Mouse (Mus musculus) monocyte, adult 59 days (primary cell): Measurements from ENCODE around the gene Lcmt2. TPM values are rescaled to one million over a fixed set of nuclear protein-coding genes. Genes with fewer than 3 reads are reported as not detected.

ENCODE experiments used
- total RNA-seq, 2 experiments: library from RNA; stranded (reverse); gene quantifications; one replicate each; pipeline ENCODE4 v1.2.4; 2023

Lcmt2 gene
- 1 to 10 TPM; 5.0 to 5.8 TPM for total RNA-seq

DNA sequence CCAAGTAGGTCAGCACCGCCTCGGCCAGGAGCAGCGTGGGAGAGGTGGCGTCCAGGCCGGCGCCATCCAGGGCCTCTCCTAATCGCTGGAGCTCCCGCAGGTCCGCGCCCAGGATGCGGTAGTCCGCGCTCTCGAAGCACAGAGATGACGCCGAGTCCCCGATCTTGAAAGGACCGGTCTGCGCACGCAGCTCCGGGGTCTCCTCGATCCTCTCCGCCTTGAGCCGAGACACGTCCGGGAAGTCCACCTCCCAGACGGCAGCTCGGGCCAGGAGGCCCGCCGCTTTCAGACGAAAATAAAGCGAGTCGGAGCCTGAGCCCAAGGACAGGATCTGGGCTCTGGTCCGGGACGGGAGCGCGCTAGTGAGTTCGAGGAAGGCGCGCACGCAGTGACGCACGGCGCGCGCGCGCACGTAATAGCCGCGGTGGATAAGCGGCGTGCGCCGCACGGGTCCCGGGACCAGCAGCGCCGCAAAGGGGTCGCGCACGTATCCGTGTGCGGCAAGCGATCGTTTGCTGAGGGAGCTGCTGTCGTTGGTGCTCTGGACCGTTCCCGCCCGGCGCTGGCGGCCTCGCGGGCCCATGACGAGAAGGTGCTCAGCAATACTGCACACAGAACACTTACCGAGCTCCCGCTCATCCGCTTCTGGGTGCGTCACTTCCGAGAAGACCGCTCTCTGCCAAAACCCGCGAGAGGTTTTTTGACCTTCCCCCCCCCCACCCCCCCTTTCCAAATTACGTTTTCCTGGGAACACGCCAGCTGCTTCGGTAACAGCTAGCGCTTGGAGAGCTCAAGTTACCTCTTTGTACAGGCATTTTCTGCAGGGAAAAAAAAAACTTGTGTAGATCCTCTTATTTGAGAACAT, at the start of gene Lcmt2, which contains the start of gene Adal:
Lcmt2 (minus strand) TSS at position 636 of the 865 bp plus-strand sequence.
Adal (plus strand) TSS at position 411 of the 865 bp plus-strand sequence.

DNA sequence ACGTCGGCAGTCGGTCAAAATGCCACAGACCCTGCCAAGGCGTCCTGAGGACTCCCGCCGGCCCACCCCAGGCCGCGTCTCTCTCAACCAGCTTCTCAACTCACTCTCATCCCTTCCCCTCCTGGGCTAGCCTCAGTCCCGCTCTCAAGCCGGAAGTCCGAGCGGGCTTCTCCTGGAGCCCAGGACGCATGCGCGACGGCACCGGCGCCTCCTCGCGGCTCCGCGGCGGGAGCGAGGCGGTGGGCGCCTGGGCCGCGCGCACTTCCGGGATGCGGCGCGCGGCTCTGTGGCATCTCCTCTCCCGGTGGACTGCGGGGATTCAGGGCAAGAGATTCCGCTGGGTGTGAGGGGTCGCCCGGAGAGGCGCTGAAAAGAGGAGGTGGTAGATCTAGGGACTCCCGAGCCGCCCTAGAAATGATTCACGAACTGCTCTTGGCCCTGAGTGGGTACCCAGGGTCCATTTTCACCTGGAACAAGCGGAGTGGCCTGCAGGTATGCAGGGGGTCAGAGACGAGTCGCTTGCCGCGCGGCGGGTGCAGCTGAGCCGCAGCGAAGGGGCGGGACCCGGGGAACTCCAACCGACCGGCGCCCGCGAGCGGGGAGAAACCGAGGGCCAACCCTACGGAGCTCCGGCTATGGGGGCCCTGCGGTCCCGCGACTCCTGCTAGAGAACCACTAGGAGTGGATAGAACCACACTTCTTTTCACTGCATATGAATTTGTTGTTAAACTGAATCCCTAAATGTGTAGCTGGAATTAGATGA, 30.7 kb upstream of the Lcmt2 start, which contains the start of gene Zscan29:
Zscan29 (minus strand) TSS at position 146 of the 763 bp plus-strand sequence.

DNA sequence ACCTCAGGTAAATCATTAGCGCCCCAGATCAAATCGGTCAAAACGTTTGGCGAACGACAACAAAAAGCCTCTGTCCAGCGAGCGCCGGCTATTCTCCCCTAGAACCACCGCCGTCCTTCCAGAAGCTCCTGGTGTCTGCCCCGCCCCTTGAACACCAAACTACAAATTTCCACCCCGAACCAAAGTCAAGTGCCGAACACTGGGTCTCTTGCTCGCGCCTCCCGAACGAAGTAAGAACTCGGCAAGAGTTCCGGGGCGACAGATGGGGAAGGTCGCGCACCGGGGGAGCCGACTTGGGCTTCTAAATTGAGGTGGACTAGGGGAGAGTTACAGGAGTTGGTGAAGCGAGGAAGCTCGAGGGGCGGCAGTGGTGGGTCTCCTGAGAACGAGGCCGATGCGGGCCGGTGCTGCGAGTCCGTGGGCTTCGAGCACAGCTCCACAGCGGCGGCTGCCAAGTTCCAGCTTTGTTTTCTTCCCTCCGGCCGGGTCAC, 30.1 kb upstream of the Lcmt2 start, which contains the start of gene Tubgcp4:
Tubgcp4 (plus strand) TSS at position 174 of the 491 bp plus-strand sequence.

DNA sequence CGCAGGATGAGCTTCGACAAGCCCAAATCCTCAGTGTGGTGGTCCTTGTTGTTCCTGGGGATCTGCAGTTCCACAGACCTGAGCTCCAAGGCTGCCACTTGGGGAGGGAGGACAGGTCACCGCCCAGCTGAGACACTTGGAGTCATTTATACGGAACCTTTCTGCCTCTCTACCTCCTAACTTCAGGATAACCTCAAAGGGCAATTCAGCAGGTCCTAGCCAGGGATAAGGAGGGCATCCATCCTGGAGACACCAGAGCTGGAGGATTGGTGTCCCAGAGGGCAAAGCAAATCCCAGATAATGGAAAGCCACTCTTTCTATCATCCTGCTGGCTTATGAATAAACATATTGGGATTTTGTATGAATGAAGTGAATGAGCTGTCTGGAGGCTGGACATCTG, 30.8 kb downstream of the Lcmt2 start, which contains the start of gene Tgm7:
Tgm7 (minus strand) TSS at position 101 of the 400 bp plus-strand sequence.

DNA sequence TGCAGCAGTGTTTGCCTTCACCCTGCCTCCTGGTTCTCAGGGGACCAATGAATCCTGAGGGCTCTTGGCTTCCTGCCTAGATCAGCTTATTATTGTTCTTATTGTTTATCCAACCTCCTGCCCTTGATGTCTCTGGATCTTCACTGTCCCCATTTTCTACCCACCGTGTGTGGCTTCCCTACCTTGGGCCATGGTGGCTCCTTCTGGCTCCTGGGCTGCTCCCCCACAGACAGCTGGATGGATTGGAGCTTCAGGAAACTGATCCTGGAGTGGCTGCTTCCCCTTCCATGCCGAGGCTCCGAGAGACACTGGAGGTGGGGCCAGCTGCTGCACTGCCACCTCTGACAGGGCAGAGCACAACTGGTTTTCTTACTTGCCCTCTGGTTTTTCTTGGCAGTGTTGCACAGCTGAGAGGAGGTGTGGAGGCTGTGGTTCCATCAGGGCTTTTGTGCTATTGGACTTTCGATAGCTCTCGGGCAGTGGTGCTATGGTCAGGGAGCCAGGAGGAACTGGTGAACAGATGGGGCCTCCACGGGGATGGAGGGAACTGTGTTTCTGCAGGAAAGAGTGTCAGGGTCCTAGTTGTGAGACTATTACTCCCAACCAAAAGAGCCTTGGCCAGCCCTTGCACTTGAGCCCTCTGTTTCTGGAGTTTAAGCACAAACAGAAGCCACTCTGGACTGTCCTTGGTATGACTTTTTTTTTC, 54.8 kb downstream of the Lcmt2 start, which contains the start of gene Tgm5:
Tgm5 (minus strand) TSS at position 362 of the 706 bp plus-strand sequence.

Other genes starting within 250 kb of the Lcmt2 start
- 10 to 100 TPM; 24.0 to 30.2 TPM for gene Ubr1, start 169.9 kb downstream of the Lcmt2 start, total RNA-seq
- 10 to 100 TPM in 1 of 2 experiments, 1 to 10 TPM in 1; 8.4 to 10.2 TPM for gene Tmem62, start 163.6 kb downstream of the Lcmt2 start, total RNA-seq
- 10 to 100 TPM; 53.2 to 57.8 TPM for gene Ccndbp1, start 132.2 kb downstream of the Lcmt2 start, total RNA-seq
- 1 to 10 TPM in 1 of 2 experiments, not detected in 1; 1.2 TPM for gene Epb42, start 103.6 kb downstream of the Lcmt2 start, total RNA-seq
- gene Tgm5, start 54.8 kb downstream of the Lcmt2 start, total RNA-seq, result not detected
- not detected for gene Tgm7, start 30.9 kb downstream of the Lcmt2 start, total RNA-seq
- 1 to 10 TPM; 6.4 to 8.8 TPM for gene Adal, start 225 bp downstream of the Lcmt2 start, total RNA-seq
- gene Tubgcp4, start 30.0 kb upstream of the Lcmt2 start, total RNA-seq, result 10 to 100 TPM; 53.2 to 54.1 TPM
- gene Zscan29, start 30.5 kb upstream of the Lcmt2 start, total RNA-seq, result 10 to 100 TPM; 21.2 to 25.5 TPM
- gene Trp53bp1, start 130.8 kb upstream of the Lcmt2 start, total RNA-seq, result 10 to 100 TPM; 28.9 to 29.0 TPM
- gene Map1a, start 148.9 kb upstream of the Lcmt2 start, total RNA-seq, result 1 to 10 TPM in 1 of 2 experiments, under 1 TPM in 1; 0.18 to 1.5 TPM
- gene Ppip5k1, start 214.7 kb upstream of the Lcmt2 start, total RNA-seq, result 10 to 100 TPM; 13.9 to 14.4 TPM
- not detected for gene Ckmt1, start 217.1 kb upstream of the Lcmt2 start, total RNA-seq
- gene Strc, start 246.5 kb upstream of the Lcmt2 start, total RNA-seq, result not detected